Mouse (Mus musculus) MEL (cell line): ENCODE measurements at regions not wholly inside any gene's neighbourhood (a gene's known extent, or its start where the extent isn't known, plus 50 kb on each side); places are given as distances from the start of the nearest gene placed in this dataset.

Source experiments
- DNase-seq: peaks from one replicate; pipeline ENCODE4 v3.0.0; 2011; ENCODE audit warnings: low read depth, low spot score
- H3K27ac ChIP-seq: 2 replicates; pipeline ENCODE4 v1.5.1; 2012; ENCODE audit warnings: low read depth, mild to moderate bottlenecking, control low read depth, low read length, moderate library complexity; ENCODE audit not compliant: control insufficient read depth
- H3K27me3 ChIP-seq, 2 experiments: fragments of 150-350 bp in 1 of 2; sonication (generic) in 1 of 2; 2 replicates each; pipeline ENCODE4 v1.6.1; 2012; ENCODE audit warnings: low read length in 2 of 2, mild to moderate bottlenecking in 2 of 2, improper control_type of control experiment in 1 of 2, moderate library complexity in 1 of 2; ENCODE audit not compliant: insufficient read depth in 2 of 2, control insufficient read depth in 1 of 2
- H3K36me3 ChIP-seq, 2 experiments: 2 replicates each; pipeline ENCODE4 v1.6.1; 2012 to 2014; ENCODE audit warnings: low read length in 2 of 2, improper control_type of control experiment in 1 of 2, inconsistent platforms in 1 of 2, mild to moderate bottlenecking in 1 of 2; ENCODE audit not compliant: insufficient read depth in 2 of 2, control insufficient read depth in 1 of 2
- H3K4me1 ChIP-seq, 2 experiments: fragments of 150-350 bp in 1 of 2; sonication (generic) in 1 of 2; 2 replicates each; pipeline ENCODE4 v1.6.1; 2012; ENCODE audit warnings: low read length in 2 of 2, improper control_type of control experiment in 1 of 2, mild to moderate bottlenecking in 1 of 2; ENCODE audit not compliant: insufficient read depth in 2 of 2, control insufficient read depth in 1 of 2
- H3K4me3 ChIP-seq, 2 experiments: fragments of 150-350 bp in 1 of 2; sonication (generic) in 1 of 2; 2 replicates each; pipeline ENCODE4 v1.5.1; 2012; ENCODE audit warnings: low read depth in 2 of 2, low read length in 2 of 2, mild to moderate bottlenecking in 2 of 2, moderate library complexity in 2 of 2, control low read depth in 1 of 2, improper control_type of control experiment in 1 of 2; ENCODE audit not compliant: control insufficient read depth in 1 of 2, insufficient read depth in 1 of 2
- H3K79me2 ChIP-seq: 2 replicates; pipeline ENCODE4 v1.6.1; 2012; ENCODE audit warnings: mild to moderate bottlenecking, low read length, moderate library complexity; ENCODE audit not compliant: control insufficient read depth, poor library complexity, insufficient read depth
- H3K9ac ChIP-seq: 2 replicates; pipeline ENCODE4 v1.6.1; 2012; ENCODE audit warnings: low read depth, mild to moderate bottlenecking, control low read depth, low read length, moderate library complexity; ENCODE audit not compliant: control insufficient read depth, poor library complexity, severe bottlenecking
- H3K9me3 ChIP-seq: fragments of 150-350 bp; sonication (generic); replicated peaks from 2 replicates; pipeline ENCODE4 v1.6.1; 2012; ENCODE audit warnings: mild to moderate bottlenecking, low read length, improper control_type of control experiment, moderate library complexity; ENCODE audit not compliant: insufficient read depth
- BHLHE40 ChIP-seq: IDR thresholded peaks from 2 replicates; pipeline ENCODE4 v1.6.1; 2012; ENCODE audit warnings: low read depth, mild to moderate bottlenecking, inconsistent platforms, low read length, improper control_type of control experiment, borderline replicate concordance
- CTCF ChIP-seq, 3 experiments: IDR thresholded peaks in 2 of 3; conservative IDR thresholded peaks in 1 of 3; 2 replicates each; pipeline ENCODE4 v1.5.1; 2011 to 2012; ENCODE audit warnings: low read length in 3 of 3, low read depth in 2 of 3, mild to moderate bottlenecking in 2 of 3, improper control_type of control experiment in 1 of 3, inconsistent platforms in 1 of 3, mixed read lengths in 1 of 3, moderate library complexity in 1 of 3; ENCODE audit not compliant: control insufficient read depth in 1 of 3, insufficient read depth in 1 of 3, poor library complexity in 1 of 3, severe bottlenecking in 1 of 3
- EP300 ChIP-seq, 2 experiments: IDR thresholded peaks; 2 replicates each; pipeline ENCODE4 v1.6.1; 2011; ENCODE audit warnings: improper control_type of control experiment in 2 of 2, low read length in 2 of 2, low read depth in 1 of 2, mild to moderate bottlenecking in 1 of 2
- ETS1 ChIP-seq: IDR thresholded peaks from 2 replicates; pipeline ENCODE4 v1.6.1; 2012; ENCODE audit warnings: low read depth, mild to moderate bottlenecking, inconsistent platforms, low read length, improper control_type of control experiment, moderate library complexity
- GABPA ChIP-seq: IDR thresholded peaks from 2 replicates; pipeline ENCODE4 v1.6.1; 2012; ENCODE audit warnings: low read depth, mild to moderate bottlenecking, inconsistent platforms, low read length, improper control_type of control experiment, moderate library complexity
- GATA1 ChIP-seq: IDR thresholded peaks from 2 replicates; pipeline ENCODE4 v1.6.1; 2011; ENCODE audit warnings: low read depth, low read length, improper control_type of control experiment
- HCFC1 ChIP-seq: IDR thresholded peaks from 2 replicates; pipeline ENCODE4 v1.6.1; 2012; ENCODE audit warnings: low read depth, mild to moderate bottlenecking, inconsistent platforms, low read length, improper control_type of control experiment, moderate library complexity
- KAT2A ChIP-seq: conservative IDR thresholded peaks from 2 replicates; pipeline ENCODE4 v1.6.1; 2012; ENCODE audit warnings: low read depth, low read length, improper control_type of control experiment, inconsistent platforms
- MAZ ChIP-seq: IDR thresholded peaks from 2 replicates; pipeline ENCODE4 v1.6.1; 2012; ENCODE audit warnings: low read depth, mild to moderate bottlenecking, inconsistent platforms, low read length, improper control_type of control experiment
- MEF2A ChIP-seq: IDR thresholded peaks from 2 replicates; pipeline ENCODE4 v1.6.1; 2014; ENCODE audit warnings: low read depth, mild to moderate bottlenecking, inconsistent platforms, low read length, improper control_type of control experiment; ENCODE audit not compliant: poor library complexity, insufficient replicate concordance, severe bottlenecking; ENCODE audit errors: extremely low read depth
- MXI1 ChIP-seq: IDR thresholded peaks from 2 replicates; pipeline ENCODE4 v1.6.1; 2011; ENCODE audit warnings: mild to moderate bottlenecking, low read depth, low read length, improper control_type of control experiment
- MYB ChIP-seq: IDR thresholded peaks from 2 replicates; pipeline ENCODE4 v1.6.1; 2011; ENCODE audit warnings: mild to moderate bottlenecking, low read depth, low read length, improper control_type of control experiment
- MYC ChIP-seq: IDR thresholded peaks from 2 replicates; pipeline ENCODE4 v1.6.1; 2011; ENCODE audit warnings: low read depth, mild to moderate bottlenecking, low read length, improper control_type of control experiment, moderate library complexity
- NRF1 ChIP-seq: IDR thresholded peaks from 2 replicates; pipeline ENCODE4 v1.6.1; 2014; ENCODE audit warnings: low read depth, mild to moderate bottlenecking, inconsistent platforms, low read length, improper control_type of control experiment, moderate library complexity; ENCODE audit not compliant: poor library complexity, insufficient read depth, severe bottlenecking
- POLR2AphosphoS2 ChIP-seq: IDR thresholded peaks from 2 replicates; pipeline ENCODE4 v1.6.1; 2011; ENCODE audit warnings: low read length, improper control_type of control experiment
- POLR2AphosphoS5 ChIP-seq: IDR thresholded peaks from 2 replicates; pipeline ENCODE4 v1.6.1; 2012; ENCODE audit warnings: low read depth, borderline replicate concordance, mild to moderate bottlenecking, inconsistent platforms, low read length, moderate library complexity, mixed read lengths
- RAD21 ChIP-seq: IDR thresholded peaks from 2 replicates; pipeline ENCODE4 v1.6.1; 2011; ENCODE audit warnings: mild to moderate bottlenecking, low read depth, low read length, improper control_type of control experiment
- RCOR1 ChIP-seq: IDR thresholded peaks from 2 replicates; pipeline ENCODE4 v1.6.1; 2012; ENCODE audit warnings: low read depth, mild to moderate bottlenecking, inconsistent platforms, low read length, improper control_type of control experiment
- SIN3A ChIP-seq: IDR thresholded peaks from 2 replicates; pipeline ENCODE4 v1.6.1; 2012; ENCODE audit warnings: low read length, improper control_type of control experiment, inconsistent platforms
- TAL1 ChIP-seq: IDR thresholded peaks from 2 replicates; pipeline ENCODE4 v1.6.1; 2012; ENCODE audit warnings: mild to moderate bottlenecking, inconsistent platforms, low read length, moderate library complexity, mixed read lengths
- TBP ChIP-seq: IDR thresholded peaks from 2 replicates; pipeline ENCODE4 v1.8.0; 2011; ENCODE audit warnings: low read depth, low read length, improper control_type of control experiment
- TCF12 ChIP-seq: IDR thresholded peaks from 2 replicates; pipeline ENCODE4 v1.6.1; 2014; ENCODE audit warnings: low read depth, mild to moderate bottlenecking, inconsistent platforms, low read length, improper control_type of control experiment, moderate library complexity
- UBTF ChIP-seq: IDR thresholded peaks from 2 replicates; pipeline ENCODE4 v1.6.1; 2012; ENCODE audit warnings: low read depth, mild to moderate bottlenecking, inconsistent platforms, low read length, improper control_type of control experiment, moderate library complexity, borderline replicate concordance; ENCODE audit not compliant: insufficient read depth
- ZC3H11A ChIP-seq: IDR thresholded peaks from 2 replicates; pipeline ENCODE4 v1.6.1; 2012; ENCODE audit warnings: low read depth, mild to moderate bottlenecking, inconsistent platforms, low read length, improper control_type of control experiment
- ZKSCAN1 ChIP-seq: IDR thresholded peaks from 2 replicates; pipeline ENCODE4 v1.6.1; 2012; ENCODE audit warnings: low read depth, mild to moderate bottlenecking, inconsistent platforms, low read length, improper control_type of control experiment, moderate library complexity
- ZMIZ1 ChIP-seq: IDR thresholded peaks from 2 replicates; pipeline ENCODE4 v1.6.1; 2012; ENCODE audit warnings: low read depth, mild to moderate bottlenecking, inconsistent platforms, low read length, improper control_type of control experiment, moderate library complexity

DNA sequence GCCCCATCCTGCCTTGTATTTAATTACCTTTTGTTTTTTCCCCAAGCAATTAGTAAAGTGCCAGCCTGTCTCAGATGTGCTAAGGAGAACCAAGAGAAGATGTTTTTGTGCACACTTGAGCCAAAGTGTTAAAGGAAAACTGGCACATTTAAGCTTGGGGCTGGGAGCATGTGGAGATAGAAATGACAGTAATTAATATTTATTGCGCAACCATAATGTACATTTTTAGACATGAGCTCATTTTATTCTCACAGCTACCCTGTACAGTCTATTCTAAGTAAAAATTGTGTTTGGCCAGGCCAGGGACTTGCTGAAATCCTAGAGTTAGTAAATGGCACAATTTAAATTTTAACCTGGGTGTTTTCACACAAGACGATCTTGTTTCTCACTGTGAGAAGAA is 89.9 kb upstream of the Fshb start:
- peaks cover 0 to 46% of the 10 kb centered on the region in 2 experiments; a peak in 2 of 4 replicates for H3K36me3 ChIP-seq
- no peaks in the 10 kb centered on the region for H3K9me3 ChIP-seq
- no peak overlapping the region for H3K4me3 ChIP-seq
- peak; percentile 63 for DNase-seq
- H3K9ac ChIP-seq: 0 out of 2 replicates have a peak overlapping the region, but pooled peaks have one; percentile 12
- TF ChIP-seq HCFC1 (no peak), KAT2A (no peak), POLR2AphosphoS5 (no peak), RCOR1 (no peak), MAZ (no peak), TAL1 (no peak), ZC3H11A (no peak), CTCF (IDR thresholded peaks at IDR 0.05 in 2 of 3, conservative IDR thresholded peaks at IDR 0.05 in 1 of 3; ENCODE audit: control insufficient read depth in 1 of 3, insufficient read depth in 1 of 3, low read depth in 2 of 3, low read length in 3 of 3, poor library complexity in 1 of 3, severe bottlenecking in 1 of 3) (no peak), GABPA (no peak)
- H3K79me2 ChIP-seq: peaks cover 2% of the 10 kb centered on the region
- H3K27me3 ChIP-seq: no peaks in the 10 kb centered on the region
- peaks cover 20 to 29% of the 10 kb centered on the region in 2 experiments for H3K4me1 ChIP-seq
- peak overlapping the region; percentile 100 for H3K27ac ChIP-seq

DNA sequence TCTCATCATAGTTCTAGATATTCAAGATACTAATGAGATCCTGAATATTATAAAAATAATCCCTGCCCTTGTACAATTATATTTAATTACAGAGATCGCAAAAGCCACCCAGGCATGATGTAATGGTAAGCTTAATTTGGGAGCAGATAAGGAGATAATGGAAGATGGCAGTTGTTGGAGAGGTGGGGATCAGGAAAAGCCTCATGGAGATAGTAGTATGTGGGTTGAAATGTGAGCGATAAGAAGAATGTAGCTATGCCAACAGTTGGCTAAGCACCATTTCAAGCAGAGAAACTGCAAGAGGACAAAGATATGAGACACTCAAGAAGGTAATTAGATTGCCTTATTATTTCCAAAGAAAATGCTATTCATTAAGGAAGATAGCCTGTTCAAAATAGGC is 90.4 kb upstream of the Fshb start:
- peaks cover 2% of the 10 kb centered on the region for H3K79me2 ChIP-seq
- peaks cover 20 to 29% of the 10 kb centered on the region in 2 experiments for H3K4me1 ChIP-seq
- H3K9ac ChIP-seq: peak overlapping the region; percentile 63
- H3K4me3 ChIP-seq: peak overlapping the region; percentile 42 to 57
- no peaks in the 10 kb centered on the region for H3K9me3 ChIP-seq
- peaks cover 0 to 44% of the 10 kb centered on the region in 2 experiments; a peak in 2 of 4 replicates for H3K36me3 ChIP-seq
- H3K27me3 ChIP-seq: no peaks in the 10 kb centered on the region
- H3K27ac ChIP-seq: peak overlapping the region; percentile 100
- DNase-seq: peak; percentile 76
- TF ChIP-seq POLR2AphosphoS2 (no peak), MXI1 (no peak; the same call in none of the 2 replicates), GATA1 (peak; percentile 99), TCF12 (peak; percentile 96), MEF2A (peak; percentile 80; the same call in 1 of the 2 replicates), GABPA (no peak), NRF1 (no peak), ZKSCAN1 (no peak), TBP (peak; percentile 48; the same call in 1 of the 2 replicates), TAL1 (0 out of 2 replicates have a peak, but pooled peaks have one; percentile 2), RCOR1 (peak; percentile 84), MYB (peak; percentile 92), POLR2AphosphoS5 (no peak), ETS1 (peak; percentile 98), BHLHE40 (no peak), EP300 (IDR thresholded peaks at IDR 0.05; ENCODE audit: low read depth in 1 of 2, low read length in 2 of 2) (peak; percentile 95 to 99), RAD21 (no peak), MYC (no peak; the same call in 1 of the 2 replicates), CTCF (IDR thresholded peaks at IDR 0.05 in 2 of 3, conservative IDR thresholded peaks at IDR 0.05 in 1 of 3; ENCODE audit: control insufficient read depth in 1 of 3, insufficient read depth in 1 of 3, low read depth in 2 of 3, low read length in 3 of 3, poor library complexity in 1 of 3, severe bottlenecking in 1 of 3) (no peak), UBTF (no peak), ZMIZ1 (no peak), ZC3H11A (no peak; the same call in 1 of the 2 replicates), SIN3A (peak; percentile 91)
- TF ChIP-seq, all 39 proteins: peak for 10
